Mouse (Mus musculus): Measurements from ENCODE around the gene Cbx4.
A peak's percentile ranks its signal among the peaks of the same experiment; 100 is the strongest.

Gene Cbx4

DNA sequence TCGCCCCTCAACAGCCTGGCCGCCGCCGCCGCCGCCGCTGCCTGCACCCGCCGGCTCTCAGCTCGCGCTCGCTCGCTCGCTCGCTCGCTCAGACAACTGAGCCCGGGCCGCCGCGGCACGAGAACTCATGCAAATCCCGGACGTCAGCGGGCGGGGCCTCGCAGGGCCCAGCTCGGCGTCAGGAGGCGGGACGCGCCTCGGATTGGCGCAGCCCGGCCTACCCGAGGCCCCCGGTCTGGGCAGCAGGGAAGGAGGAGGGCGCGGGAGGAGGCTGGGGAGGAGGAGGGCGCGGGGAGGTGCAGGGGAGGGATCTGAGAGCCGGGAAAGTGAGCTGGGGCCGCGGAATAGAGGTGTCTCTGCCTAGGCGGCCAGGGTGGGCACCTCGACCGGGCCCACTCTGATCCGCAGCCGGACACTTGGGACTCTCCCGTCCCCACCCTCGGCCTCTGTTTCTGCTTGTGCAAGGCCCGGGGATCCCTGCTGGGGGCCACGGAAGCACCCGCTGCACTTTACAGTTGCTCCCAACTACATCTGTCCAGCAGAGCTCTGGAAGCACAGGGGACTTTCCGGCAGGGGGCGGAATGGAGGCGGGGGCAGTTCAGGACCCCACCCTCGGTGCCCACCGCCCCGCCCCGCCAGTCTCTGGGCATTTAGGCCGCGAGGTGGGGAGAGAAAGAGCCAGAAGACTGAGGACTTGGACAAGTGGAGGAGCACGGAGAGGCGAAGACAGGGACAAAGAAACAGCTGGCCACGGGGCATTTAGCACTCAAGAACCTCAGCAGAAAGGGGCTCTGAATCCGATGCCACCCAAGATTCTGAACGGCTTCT, at the start of gene Cbx4:
Gene Cbx4, minus strand, starts transcription at position 78 of the 828 bp plus-strand sequence.
- DNase-seq (ENCODE audit: low read depth, low spot score) = peak; percentile 84

DNA sequence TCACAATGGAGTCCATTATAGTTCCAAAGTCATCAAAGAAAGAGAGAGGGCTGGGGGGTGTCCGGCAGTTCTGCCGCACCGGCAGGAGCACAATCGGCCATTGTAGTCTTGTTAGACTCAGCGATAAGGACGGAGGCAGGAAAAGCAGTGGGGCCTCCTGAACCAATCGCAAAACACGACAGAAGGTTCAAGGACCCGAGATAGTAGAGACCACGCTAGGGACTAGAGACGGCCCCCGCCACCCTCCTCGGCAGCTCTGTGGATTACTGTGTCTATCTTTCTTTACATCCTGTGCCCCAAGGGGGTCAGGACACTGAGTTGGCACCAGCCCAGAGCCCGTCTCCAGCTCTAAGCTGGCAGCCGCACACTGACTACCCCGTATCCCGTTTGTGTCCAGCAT, 48.6 kb upstream of the Cbx4 start:
- DNase-seq (ENCODE audit: low read depth, low spot score) = no peak

- no peak for DNase-seq (ENCODE audit: low read depth, low spot score)
Observed at GRCm38 (mm10) chr11:119133437-119134221, 47.6 kb upstream of the Cbx4 start.

DNA sequence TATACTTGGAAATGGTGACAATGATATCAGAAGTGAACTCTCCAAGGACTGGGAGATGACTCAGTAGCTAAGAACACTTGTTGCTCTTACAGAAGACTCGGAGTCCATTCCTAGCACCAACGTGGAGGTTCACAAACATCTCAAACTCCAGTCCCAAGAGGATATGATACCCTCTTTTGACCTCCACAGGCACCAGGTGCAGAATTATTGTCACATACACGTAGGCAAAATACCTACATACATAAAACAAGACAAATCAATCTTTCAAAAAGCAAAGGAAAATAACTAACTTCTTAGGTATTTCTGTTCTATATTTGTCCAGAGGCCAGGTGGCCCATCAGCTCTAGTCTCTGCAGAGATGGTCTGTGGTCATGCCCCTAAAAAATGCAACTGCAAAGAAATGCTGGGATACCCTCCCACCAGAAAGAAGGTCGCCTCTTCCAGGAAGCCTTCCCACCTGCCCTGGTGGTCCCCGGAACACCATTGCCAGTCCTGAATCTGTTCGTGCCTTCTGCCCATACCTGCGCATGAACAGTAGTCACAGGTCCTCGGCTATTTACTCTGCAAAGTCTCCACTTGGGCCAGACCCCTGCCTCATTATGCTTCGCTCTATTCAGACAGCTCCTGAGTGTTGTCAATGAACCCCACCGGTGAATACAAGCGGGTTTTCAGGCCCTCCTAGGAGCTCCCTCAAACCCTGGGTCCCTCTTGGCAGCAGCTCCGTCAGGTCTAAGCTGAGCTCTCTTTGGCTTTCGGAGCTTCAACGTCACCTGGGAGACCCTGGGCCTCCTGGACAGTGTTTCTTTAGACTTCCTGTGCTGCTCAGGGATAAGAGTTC, 46.4 kb upstream of the Cbx4 start:
- DNase-seq (ENCODE audit: low read depth, low spot score) = no peak

- DNase-seq (ENCODE audit: low read depth, low spot score) = no peak
Observed at GRCm38 (mm10) chr11:119130081-119130765, 44.2 kb upstream of the Cbx4 start.

- no peak for DNase-seq (ENCODE audit: low read depth, low spot score)
Observed at GRCm38 (mm10) chr11:119129281-119130058, 43.4 kb upstream of the Cbx4 start.

GRCm38 (mm10) chr11:119128668-119129280, 42.8 kb upstream of the Cbx4 start:
- no peak for DNase-seq (ENCODE audit: low read depth, low spot score)

DNA sequence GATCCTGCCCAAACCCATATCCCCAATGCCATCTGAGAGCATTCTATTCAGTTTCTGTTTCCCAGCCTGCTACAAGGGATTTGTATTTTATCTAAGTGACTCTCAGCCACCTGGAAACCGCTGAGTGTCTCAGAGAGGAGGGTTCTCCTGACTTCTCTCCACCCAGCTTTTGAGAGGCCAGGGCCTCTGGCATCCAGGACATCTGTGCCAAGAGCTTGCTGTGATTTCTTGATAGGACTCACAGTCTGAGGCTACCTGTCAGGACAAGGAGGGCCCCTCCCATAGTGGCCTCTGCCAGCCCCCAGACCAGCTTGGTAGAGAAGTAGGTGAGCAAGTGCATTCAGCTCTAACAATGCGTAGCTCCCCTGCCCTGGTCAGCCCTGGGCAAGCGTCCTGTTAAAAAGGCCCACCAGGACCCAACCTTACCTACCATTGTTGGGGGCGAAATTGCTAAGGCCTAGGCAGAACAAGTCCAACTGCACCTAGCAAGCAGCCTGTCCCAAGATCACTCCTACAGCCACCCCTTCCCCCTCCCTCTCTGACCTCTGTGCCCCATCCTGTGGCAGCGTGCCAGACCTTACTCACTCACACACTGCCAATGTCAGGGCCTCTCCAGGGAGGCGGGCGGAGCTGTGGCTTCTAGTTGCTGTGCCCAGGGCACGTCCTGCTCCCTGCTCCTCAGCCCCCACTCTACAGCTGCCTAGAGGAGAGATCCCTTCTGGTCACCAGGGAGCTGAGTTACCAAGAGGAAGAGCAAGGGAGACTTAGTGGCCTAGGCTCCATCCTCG, 41.9 kb upstream of the Cbx4 start:
- DNase-seq (ENCODE audit: low read depth, low spot score) = no peak

- DNase-seq (ENCODE audit: low read depth, low spot score) = no peak
Observed at GRCm38 (mm10) chr11:119127147-119127546, 41.1 kb upstream of the Cbx4 start.

DNA sequence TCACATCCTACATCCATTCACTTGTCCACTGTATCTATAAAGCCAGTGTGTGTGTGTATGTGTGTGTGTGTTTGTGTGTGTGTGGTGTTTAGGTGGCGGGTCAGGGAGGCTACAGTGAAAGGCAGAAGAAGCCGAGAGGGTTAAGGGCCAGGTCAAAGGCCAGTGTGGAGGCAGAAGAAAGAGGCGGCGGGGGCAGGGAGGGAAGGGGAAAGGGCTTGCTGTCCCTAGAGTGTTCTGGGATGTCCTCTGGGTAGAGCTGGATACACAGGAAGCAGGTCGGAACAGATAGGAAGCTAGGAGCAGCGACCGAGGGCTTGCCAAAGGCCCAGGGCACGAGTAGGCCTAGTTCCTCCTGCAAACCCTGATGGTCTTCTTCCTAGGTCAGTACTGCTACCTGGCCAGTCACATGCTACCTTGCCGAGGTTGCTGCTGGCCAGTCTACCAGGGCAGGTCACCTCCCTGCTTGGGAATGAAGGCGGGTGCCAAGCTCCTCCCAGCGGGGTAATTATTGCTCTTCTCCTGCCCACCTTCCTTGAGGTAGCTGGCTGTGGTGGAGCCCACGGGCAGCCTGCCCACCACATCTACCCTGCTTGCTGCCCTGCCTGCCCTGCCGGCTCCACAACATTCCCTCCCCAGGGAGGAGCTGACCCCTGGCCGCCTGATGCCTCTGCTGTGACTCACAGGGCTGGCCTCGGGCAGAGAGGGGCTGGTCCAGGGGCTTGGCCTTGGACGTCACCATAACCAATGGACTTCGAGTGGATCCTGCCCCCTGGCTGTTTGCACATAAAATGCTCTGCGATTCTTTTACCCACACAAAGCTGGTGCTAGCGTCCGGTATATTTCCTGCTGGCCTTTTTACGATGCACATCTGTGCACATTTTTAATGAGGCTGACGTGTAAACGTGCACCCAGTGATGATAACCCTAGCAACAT, 40.2 kb upstream of the Cbx4 start:
- DNase-seq (ENCODE audit: low read depth, low spot score) = no peak

DNA sequence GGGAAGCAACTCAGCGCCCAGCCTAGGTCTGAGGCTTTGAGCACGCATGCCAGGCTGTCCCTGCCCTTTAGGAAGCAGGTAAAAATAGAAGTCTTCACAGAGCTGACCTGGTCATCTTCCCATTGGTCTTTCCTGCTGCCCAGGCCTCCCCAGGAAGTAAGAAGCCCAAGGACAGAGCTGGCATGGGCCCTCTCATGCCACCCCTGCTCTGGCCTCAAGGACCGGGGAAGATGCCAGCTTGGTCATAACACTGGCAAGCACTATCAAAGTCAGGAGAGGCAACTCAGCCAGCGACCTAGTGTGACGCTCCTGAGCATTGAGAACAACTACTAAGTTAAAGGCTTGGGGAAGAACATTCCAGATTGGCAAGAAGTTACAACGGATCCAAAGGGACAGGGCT, 38.5 kb upstream of the Cbx4 start:
- no peak for DNase-seq (ENCODE audit: low read depth, low spot score)

DNA sequence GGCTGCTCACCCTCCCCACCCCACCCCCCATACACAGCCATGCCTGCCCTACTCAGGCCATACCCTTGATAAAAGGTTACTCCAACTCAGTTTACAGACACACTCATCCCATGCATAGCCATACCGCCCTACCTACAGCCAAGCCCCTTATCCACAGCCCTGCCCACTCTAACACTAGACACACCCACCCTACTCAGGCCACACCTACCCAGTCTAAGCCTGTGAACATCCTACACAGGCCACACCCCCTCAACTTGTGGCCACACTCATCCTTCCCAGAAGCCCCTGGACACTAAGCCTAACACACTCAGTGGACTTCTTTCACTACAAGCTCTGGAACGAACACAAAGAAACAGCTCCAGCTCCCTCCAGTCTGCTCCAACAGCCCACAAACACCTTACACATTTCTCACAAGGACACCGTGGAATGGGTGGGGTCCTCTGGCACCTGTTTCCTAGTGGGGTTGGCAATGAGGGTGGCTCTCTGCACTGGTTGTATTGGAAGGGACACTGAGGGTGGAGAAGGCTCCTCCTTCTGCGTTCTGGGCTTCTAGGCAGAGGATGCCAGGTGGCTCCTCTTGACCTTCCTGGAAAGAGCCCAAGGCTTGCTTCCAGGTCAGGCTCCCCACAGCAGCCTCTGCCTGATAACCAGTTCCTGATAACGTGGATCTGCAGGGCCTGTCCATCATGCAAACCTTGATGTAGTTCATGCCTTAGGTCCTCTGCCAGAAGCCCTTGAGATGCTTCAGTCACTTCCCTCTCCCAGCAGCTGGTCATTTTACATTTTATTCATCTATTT, 37.7 kb upstream of the Cbx4 start:
- no peak for DNase-seq (ENCODE audit: low read depth, low spot score)

DNA sequence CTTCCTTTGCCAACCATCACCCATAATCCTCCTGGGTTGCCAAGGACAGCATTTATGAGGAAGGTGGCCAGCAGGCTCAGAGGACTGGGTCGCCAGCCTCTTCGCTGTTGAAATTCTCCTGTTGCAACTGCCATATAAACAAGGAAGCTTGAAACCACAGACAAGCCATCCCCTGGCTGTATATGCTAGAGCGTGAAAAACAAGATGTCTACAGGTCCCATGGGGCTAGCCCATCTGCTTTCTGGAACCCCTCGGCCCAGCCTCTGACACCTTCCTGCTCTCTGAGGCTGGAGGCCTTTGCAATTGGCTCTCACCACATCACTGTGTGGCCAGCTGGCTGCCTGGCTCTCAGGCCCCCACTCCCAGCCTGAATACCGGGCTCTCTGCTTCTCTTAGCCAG, 36.4 kb upstream of the Cbx4 start:
- no peak for DNase-seq (ENCODE audit: low read depth, low spot score)

- no peak for DNase-seq (ENCODE audit: low read depth, low spot score)
Observed at GRCm38 (mm10) chr11:119118905-119119304, 32.9 kb upstream of the Cbx4 start.

- DNase-seq (ENCODE audit: low read depth, low spot score) = no peak
Observed at GRCm38 (mm10) chr11:119117945-119118344, 31.9 kb upstream of the Cbx4 start.

DNA sequence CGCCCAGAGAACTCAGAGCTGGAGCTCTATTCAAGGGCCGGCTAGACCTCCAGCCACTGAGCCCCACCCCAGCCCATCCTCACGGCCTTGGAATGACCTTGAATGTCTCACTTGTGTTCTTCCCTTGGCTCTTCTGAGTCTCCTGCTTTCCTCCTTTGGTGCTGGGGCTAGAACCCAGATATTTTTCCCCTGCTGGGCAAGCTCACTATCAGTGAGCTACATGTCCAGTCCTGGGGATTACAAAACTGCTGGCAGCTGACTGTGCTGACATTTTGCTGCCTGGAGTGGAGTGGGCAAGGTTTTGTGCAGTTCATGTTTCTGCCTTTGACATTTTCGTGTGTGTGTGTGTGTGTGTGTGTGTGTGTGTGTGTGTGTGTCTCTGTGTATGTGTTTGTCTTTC, 31.0 kb upstream of the Cbx4 start:
- DNase-seq (ENCODE audit: low read depth, low spot score) = no peak

DNA sequence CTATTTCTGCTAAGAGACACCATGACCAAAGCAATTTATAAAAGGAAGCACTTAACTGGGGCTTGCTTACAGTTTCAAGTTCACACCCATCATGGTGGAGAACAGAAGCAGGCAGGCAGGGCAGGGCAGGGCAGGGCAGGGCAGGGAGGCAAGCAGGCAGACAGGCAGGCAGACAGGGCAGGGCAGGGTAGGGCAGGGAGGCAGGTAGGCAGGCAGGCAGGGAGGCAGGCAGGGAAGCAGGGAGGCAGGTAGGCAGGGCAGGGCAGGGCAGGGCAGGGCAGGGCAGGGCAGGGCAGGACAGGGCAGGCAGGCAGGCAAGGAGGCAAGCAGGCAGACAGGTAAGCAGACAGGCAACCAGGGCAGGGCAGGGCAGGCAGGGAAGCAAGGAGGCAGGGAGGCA, 26.7 kb upstream of the Cbx4 start:
- no peak for DNase-seq (ENCODE audit: low read depth, low spot score)
